Mouse (Mus musculus) C2C12 (cell line): ENCODE results near the gene Rab36. TPM values are rescaled to one million over a fixed set of nuclear protein-coding genes. Genes with fewer than 3 reads are reported as not detected.

ENCODE experiments used
- H3K27me3 ChIP-seq: one replicate; pipeline ENCODE4 v1.6.1; 2011; ENCODE audit not compliant: control insufficient read depth, insufficient read depth, insufficient read length
- H3K36me3 ChIP-seq: one replicate; pipeline ENCODE4 v1.6.1; 2011; ENCODE audit not compliant: control insufficient read depth, insufficient read depth
- H3K4me3 ChIP-seq: one replicate; pipeline ENCODE4 v1.5.1; 2011; ENCODE audit warnings: mild to moderate bottlenecking, control low read depth; ENCODE audit not compliant: poor library complexity, insufficient read depth, severe bottlenecking
- H3K79me2 ChIP-seq: one replicate; pipeline ENCODE4 v1.6.1; 2011; ENCODE audit not compliant: control insufficient read depth, insufficient read depth
- H3K79me3 ChIP-seq: one replicate; pipeline ENCODE4 v1.6.1; 2011; ENCODE audit warnings: low read depth, control low read depth
- H3ac ChIP-seq: one replicate; pipeline ENCODE3; 2011; ENCODE audit warnings: low read depth; ENCODE audit not compliant: control insufficient read depth, insufficient read length
- CEBPB ChIP-seq: IDR thresholded peaks from one replicate; pipeline ENCODE4 v1.6.1; 2011; ENCODE audit warnings: low read depth, mild to moderate bottlenecking, control low read depth, moderate library complexity
- CTCF ChIP-seq: IDR thresholded peaks from one replicate; pipeline ENCODE4 v1.5.1; 2011; ENCODE audit not compliant: control insufficient read depth, insufficient read depth, insufficient read length
- FOSL1 ChIP-seq: IDR thresholded peaks from one replicate; pipeline ENCODE4 v1.8.0; 2011; ENCODE audit warnings: mild to moderate bottlenecking, low read length; ENCODE audit not compliant: poor library complexity, insufficient read depth, severe bottlenecking
- MAX ChIP-seq: IDR thresholded peaks from one replicate; pipeline ENCODE4 v1.6.1; 2011; ENCODE audit warnings: mild to moderate bottlenecking, control low read depth
- MYOD1 ChIP-seq: IDR thresholded peaks from one replicate; pipeline ENCODE4 v1.6.1; 2011; ENCODE audit warnings: low read depth; ENCODE audit not compliant: control insufficient read depth, insufficient read length
- MYOG ChIP-seq: IDR thresholded peaks from one replicate; pipeline ENCODE4 v1.6.1; 2011; ENCODE audit not compliant: control insufficient read depth, insufficient read length; ENCODE audit errors: extremely low read depth
- USF1 ChIP-seq: IDR thresholded peaks from one replicate; pipeline ENCODE4 v1.6.1; 2011; ENCODE audit warnings: low read depth, mild to moderate bottlenecking, control low read depth, moderate library complexity
- polyA plus RNA-seq: library from polyadenylated mRNA; unstranded; fragments of >200 nt; fragmentation: generic; extraction: Trizol; gene quantifications from one replicate; pipeline ENCODE4 v1.2.1, GENCODE M21; 2012; ENCODE audit warnings: missing spikeins

Gene Rab36
- polyA plus RNA-seq, 1 experiment = 0.67 TPM

DNA sequence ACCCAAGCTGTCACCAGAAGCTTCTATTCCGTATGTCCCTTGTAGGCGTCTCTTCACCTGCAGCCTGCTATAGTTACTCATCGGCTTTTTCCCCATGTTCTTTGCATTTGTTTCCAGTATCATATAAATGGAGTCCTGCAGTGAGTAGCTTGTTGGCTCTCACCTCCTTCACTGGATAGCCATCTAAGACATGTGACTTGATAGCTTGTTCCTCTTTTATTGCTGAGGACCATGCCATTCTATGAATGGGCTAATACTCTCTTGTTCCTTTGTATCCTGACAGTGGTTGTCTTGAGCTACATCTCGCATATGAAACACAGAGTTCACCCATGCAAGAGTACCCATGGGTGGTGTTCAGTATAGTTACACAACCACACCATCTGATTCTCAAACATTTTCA lies 51.6 kb downstream of the Rab36 start:
- TF ChIP-seq MAX (no peak), MYOG (no peak), USF1 (no peak), MYOD1 (no peak), CEBPB (no peak), FOSL1 (no peak), CTCF (no peak)
- no peak overlapping the region for H3K4me3 ChIP-seq
- H3ac ChIP-seq = no peak overlapping the region
- H3K27me3 ChIP-seq = no peaks in the 10 kb centered on the region
- H3K79me3 ChIP-seq = peaks cover 21% of the 10 kb centered on the region
- H3K79me2 ChIP-seq = peaks cover 79% of the 10 kb centered on the region
- H3K36me3 ChIP-seq = no peaks in the 10 kb centered on the region

DNA sequence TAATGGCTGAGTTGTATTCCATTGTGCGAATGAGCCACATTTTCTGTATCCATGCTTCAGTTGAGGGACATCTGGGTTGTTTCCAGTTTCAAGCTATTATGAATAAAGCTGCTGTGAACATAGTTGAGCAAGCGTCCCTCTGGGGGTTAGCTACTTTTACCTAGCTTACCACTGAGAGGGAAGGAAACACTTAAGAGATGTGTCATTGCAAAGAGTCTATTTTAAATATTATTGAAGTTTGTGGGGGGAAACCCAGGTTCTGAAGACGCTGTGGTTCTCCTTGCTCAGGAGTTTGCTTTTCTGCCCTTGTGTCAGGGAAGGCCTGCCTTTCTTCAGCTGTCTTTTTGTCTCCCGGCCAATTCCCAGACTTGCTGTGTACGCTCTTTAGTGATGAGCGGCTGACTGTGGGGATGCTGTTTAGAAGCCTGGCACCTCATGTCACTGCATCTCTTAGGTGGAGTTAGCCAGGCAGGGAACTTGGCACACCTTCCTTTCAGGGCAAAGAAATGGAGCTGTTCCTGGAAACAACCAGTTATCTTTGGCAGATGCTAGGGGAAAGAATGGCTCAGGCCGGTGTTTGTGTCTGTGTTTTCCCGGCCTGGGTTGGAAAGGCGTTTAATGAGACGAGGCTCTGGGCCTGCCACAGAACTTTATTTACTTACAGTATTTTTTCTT lies 54.8 kb downstream of the Rab36 start:
- Histone ChIP-seq H3ac (no peak overlapping the region), H3K79me2 (peaks cover 83% of the 10 kb centered on the region), H3K27me3 (no peaks in the 10 kb centered on the region), H3K79me3 (peaks cover 36% of the 10 kb centered on the region), H3K4me3 (no peak overlapping the region), H3K36me3 (no peaks in the 10 kb centered on the region)
- no peak for TF ChIP-seq CTCF

GRCm38 (mm10) chr10:75093252-75093987 lies 56.6 kb downstream of the Rab36 start:
- H3K79me3 ChIP-seq = peaks cover 44% of the 10 kb centered on the region
- no peaks in the 10 kb centered on the region for H3K36me3 ChIP-seq
- TF ChIP-seq USF1 (no peak), FOSL1 (no peak)
- peaks cover 91% of the 10 kb centered on the region for H3K79me2 ChIP-seq
- H3ac ChIP-seq = no peak overlapping the region
- H3K27me3 ChIP-seq = no peaks in the 10 kb centered on the region
- H3K4me3 ChIP-seq = no peak overlapping the region

GRCm38 (mm10) chr10:75094338-75094737 lies 57.5 kb downstream of the Rab36 start:
- H3K79me3 ChIP-seq = peaks cover 44% of the 10 kb centered on the region
- H3K79me2 ChIP-seq = peaks cover 91% of the 10 kb centered on the region
- TF ChIP-seq CEBPB (no peak), MYOG (no peak), MYOD1 (no peak), USF1 (no peak), MAX (no peak), FOSL1 (no peak), CTCF (no peak)
- H3ac ChIP-seq = no peak overlapping the region
- H3K36me3 ChIP-seq = no peaks in the 10 kb centered on the region
- no peaks in the 10 kb centered on the region for H3K27me3 ChIP-seq
- H3K4me3 ChIP-seq = no peak overlapping the region

- Histone ChIP-seq H3K27me3 (no peaks in the 10 kb centered on the region), H3ac (no peak overlapping the region), H3K79me2 (peaks cover 96% of the 10 kb centered on the region), H3K36me3 (no peaks in the 10 kb centered on the region), H3K79me3 (peaks cover 51% of the 10 kb centered on the region), H3K4me3 (no peak overlapping the region)
- TF ChIP-seq CTCF (no peak), MYOD1 (no peak), MYOG (no peak), MAX (no peak), CEBPB (no peak)
Observed at GRCm38 (mm10) chr10:75095216-75095615, 58.4 kb downstream of the Rab36 start.

- no peaks in the 10 kb centered on the region for H3K27me3 ChIP-seq
- H3K79me2 ChIP-seq = peaks cover 98% of the 10 kb centered on the region
- peaks cover 42% of the 10 kb centered on the region for H3K79me3 ChIP-seq
- H3K4me3 ChIP-seq = no peak overlapping the region
- TF ChIP-seq USF1 = no peak
- peak; percentile 65 for TF ChIP-seq MYOD1
- H3ac ChIP-seq = no peak overlapping the region
- no peaks in the 10 kb centered on the region for H3K36me3 ChIP-seq
Observed at GRCm38 (mm10) chr10:75098446-75099183, 61.8 kb downstream of the Rab36 start.
